Mouse (Mus musculus) spleen, embryonic (tissue): ENCODE results near the gene Gpr150.

ENCODE experiments used
- CTCF ChIA-PET: fragments of 350-600 bp; sonication (Branson Sonifier 250); formaldehyde crosslinking; loops from one replicate; lab custom pipeline; 2022; lab: Charles Lee

Gene Gpr150

GRCm38 (mm10) chr13:76017465-76017864 is 39.3 kb downstream of the Gpr150 start:
- CTCF ChIA-PET, result interaction anchor here (0.6 kb wide), 1 partner anchor 1369 kb away, joined by 3 read pairs; no protein-coding TSS in a partner anchor

GRCm38 (mm10) chr13:76014511-76014910 is 42.3 kb downstream of the Gpr150 start:
- CTCF ChIA-PET, result no interaction called here
